Mouse (Mus musculus) mouse embryonic stem cell (cell line): ENCODE measurements around the gene Olfr497.

ENCODE experiments used
- in situ Hi-C, 2 experiments: fragments of 300-500 bp; cut with MboI; formaldehyde crosslinking; loops; 1 replicate in 1 of 2; 3 replicates in 1 of 2; pipeline ENCODE4 v1.14.3; 2019 to 2020; ENCODE audit warnings: low sequenced_read_pairs in 2 of 2, low pct_unique_long_range_greater_than_20kb in 1 of 2, mixed read lengths in 1 of 2; ENCODE audit not compliant: unreplicated experiment in 1 of 2

The Olfr497 gene

GRCm38 (mm10) chr7:108420121-108420520 is at the start of gene Olfr497:
Olfr497 (plus strand) TSS chr7:108420421.
- in situ Hi-C loops: no loop called here

- in situ Hi-C loops: no loop called here
These were observed 27.4 kb upstream of the Olfr497 start, which contains the start of gene Olfr495 for GRCm38 (mm10) chr7:108392867-108393266. Olfr495 (plus strand) TSS chr7:108393167.

DNA sequence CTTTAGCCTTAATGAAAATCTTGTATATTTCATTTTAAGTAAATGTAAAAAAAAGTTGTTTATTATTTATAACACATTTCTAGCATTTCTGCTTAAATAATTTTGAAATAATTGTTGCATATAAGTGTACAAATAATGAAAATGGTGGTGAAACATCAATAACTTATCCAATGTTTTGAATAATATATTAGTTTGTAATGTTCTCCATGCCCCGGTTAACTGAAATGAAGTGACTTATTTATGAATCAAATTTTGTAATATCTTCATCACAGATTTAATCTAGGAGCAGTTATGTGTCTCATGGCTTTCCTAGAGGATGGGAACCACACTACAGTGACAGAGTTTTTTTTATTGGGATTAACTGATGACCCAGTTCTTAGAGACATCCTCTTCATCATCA is 44.8 kb downstream of the Olfr497 start, which contains the start of gene Olfr498:
TSS of gene Olfr498 (plus strand) at position 301 of the 400 bp plus-strand sequence.
- in situ Hi-C loops: no loop called here
